ENCODE assay signal across 15 mouse cellular contexts in genomic region chr17:65548698-65549365, GRCm38 (mm10). TPM values are rescaled to one million over a fixed set of nuclear protein-coding genes. Genes with fewer than 3 reads are reported as not detected.
DNase-seq lines count a peak whose midpoint lies in the region; ATAC-seq and TF ChIP-seq lines count a peak whose summit lies in the region.
"Had no signal": no experiment of that assay in that cellular context is flagged by ENCODE, and none has a peak within 500 bp of the region (broad histone marks: within the 10 kb centered on the region; RNA-seq: fewer than 3 reads in every experiment).

No protein-coding gene starts in this region.

- TF ChIP-seq CTCF in kidney, postnatal 0 days (IDR thresholded peaks at IDR 0.05; ENCODE audit: low read depth) = no peak
- no peak for TF ChIP-seq CTCF in layer of hippocampus, adult 2 months (conservative IDR thresholded peaks at IDR 0.05)

- intact Hi-C loops in heart, postnatal 36 days (cut with DNase I) = no loop called here

- H3K4me1 ChIP-seq in kidney, postnatal 0 days (replicated peaks; ENCODE audit: insufficient read depth, low read length) = no peaks in the 10 kb centered on the region
- H3K4me1 ChIP-seq: hindbrain, embryonic 15.5 days had no signal

- DNase-seq in kidney, postnatal 0 days (ENCODE audit: low spot score) = no peak
- DNase-seq in kidney, adult 9 months = no peak
- peak; percentile 56 for DNase-seq in adrenal gland, adult 2 months
- peak; percentile 54 for DNase-seq in adrenal gland, postnatal 10 days
- DNase-seq in heart, postnatal 36 days = peak; percentile 29 to 33
- no peak for DNase-seq in layer of hippocampus, adult 2 months (ENCODE audit: low spot score in 2 of 2)
- DNase-seq in layer of hippocampus, adult 11-12 months (ENCODE audit: low spot score) = no peak
- DNase-seq: cerebellum, postnatal 25 days; left cerebral cortex, postnatal 4 days; thymus, postnatal 36 days had no signal

- H3K36me3 ChIP-seq in kidney, postnatal 0 days (ENCODE audit: insufficient read depth, low read length) = no peaks in the 10 kb centered on the region
- H3K36me3 ChIP-seq: hindbrain, embryonic 15.5 days; lung, embryonic 15.5 days had no signal

- no peak for ATAC-seq in kidney, postnatal 0 days (replicated peaks; ENCODE audit: low FRiP score, low read depth)

- H3K4me2 ChIP-seq in kidney, postnatal 0 days (ENCODE audit: low read length) = no peak overlapping the region
- H3K4me2 ChIP-seq: hindbrain, embryonic 15.5 days; lung, embryonic 15.5 days had no signal

- 68% methylated on average over 18 of the region's 18 CpGs for WGBS in kidney, postnatal 0 days

- no peak overlapping the region for H3K9ac ChIP-seq in kidney, postnatal 0 days (ENCODE audit: low read depth, low read length)
- H3K9ac ChIP-seq: hindbrain, embryonic 15.5 days; lung, embryonic 15.5 days had no signal

- H3K4me3 ChIP-seq in kidney, postnatal 0 days (replicated peaks; ENCODE audit: low read depth, low read length) = no peak overlapping the region
- no peak overlapping the region for H3K4me3 ChIP-seq in layer of hippocampus, adult 2 months
- H3K4me3 ChIP-seq: hindbrain, embryonic 15.5 days; lung, embryonic 15.5 days had no signal

- 0 out of 2 replicates have a peak overlapping the region, but pooled peaks have one; percentile 8 for H3K27ac ChIP-seq in kidney, postnatal 0 days
- H3K27ac ChIP-seq in layer of hippocampus, adult 2 months = no peak overlapping the region
- H3K27ac ChIP-seq: hindbrain, embryonic 15.5 days; lung, embryonic 15.5 days had no signal

- H3K27me3 ChIP-seq in kidney, postnatal 0 days (ENCODE audit: insufficient read depth, low read length) = no peaks in the 10 kb centered on the region
- H3K27me3 ChIP-seq: hindbrain, embryonic 15.5 days; lung, embryonic 15.5 days had no signal

- no peaks in the 10 kb centered on the region for H3K9me3 ChIP-seq in kidney, postnatal 0 days (replicated peaks; ENCODE audit: low read length)
- H3K9me3 ChIP-seq: hindbrain, embryonic 15.5 days; lung, embryonic 15.5 days had no signal

RNA-seq across cellular contexts. Expression of gene Tmem232, which starts 8.2 kb away (rescaled TPM):
- polyA plus RNA-seq in kidney, postnatal 0 days (2015; fragmentation: Nextera tagmentation; extraction: Ambion mirVana) = 0.11 and 0.13 TPM in 2 replicates
- not detected for total RNA-seq in adrenal gland, adult 2 months (2021)
- not detected in 2 replicates for polyA plus RNA-seq in adrenal gland, adult 2 months (2012; rRNA removed)
- under 1 TPM in 1 of 2 experiments, not detected in 1; 0.15 TPM for total RNA-seq in adrenal gland, postnatal 10 days (2021)
- not detected for total RNA-seq in heart, postnatal 36 days (2021)
- total RNA-seq in layer of hippocampus, adult 2 months (2021) = under 1 TPM; 0.91 to 0.97 TPM
- total RNA-seq: monocyte, adult 5-6 weeks had no signal
- polyA plus RNA-seq: large intestine, adult 2 months; spleen, adult 2 months had no signal

Comparison
In these comparisons a context has a peak if more than half of its experiments do, and no peak if none do; other contexts are left out.
1. DNase-seq: peak in adrenal gland, adult 2 months (single experiment), adrenal gland, postnatal 10 days (single experiment) and heart, postnatal 36 days (2 of 2); none in kidney, postnatal 0 days (single experiment), kidney, adult 9 months (single experiment), layer of hippocampus, adult 2 months (0 of 2) and layer of hippocampus, adult 11-12 months (single experiment).